Mouse (Mus musculus) G1E (cell line): Measurements from ENCODE around the gene Cyp4f13. TPM values are rescaled to one million over a fixed set of nuclear protein-coding genes. Genes with fewer than 3 reads are reported as not detected.

ENCODE experiments used
- ATAC-seq: 2 replicates; pipeline ENCODE4 v1.8.0; 2016; ENCODE audit warnings: mild to moderate bottlenecking; ENCODE audit not compliant: insufficient number of reproducible peaks, poor library complexity, low FRiP score, severe bottlenecking; ENCODE audit errors: extremely low read depth
- DNase-seq: peaks from one replicate; pipeline ENCODE4 v3.0.0; 2012; ENCODE audit warnings: low spot score
- H3K27me3 ChIP-seq: 2 replicates; pipeline ENCODE4 v1.6.1; 2012; ENCODE audit warnings: mild to moderate bottlenecking, low read length, inconsistent platforms; ENCODE audit not compliant: insufficient read depth
- H3K36me3 ChIP-seq: replicated peaks from 2 replicates; pipeline ENCODE3; 2012; ENCODE audit warnings: mild to moderate bottlenecking, inconsistent platforms
- H3K4me1 ChIP-seq: 2 replicates; pipeline ENCODE4 v1.6.1; 2012; ENCODE audit warnings: low read depth, low read length, inconsistent platforms, mixed read lengths; ENCODE audit not compliant: insufficient read depth
- H3K4me3 ChIP-seq: 2 replicates; pipeline ENCODE4 v1.5.1; 2012; ENCODE audit warnings: low read depth, mild to moderate bottlenecking, inconsistent platforms, low read length, moderate library complexity, mixed read lengths
- H3K9me3 ChIP-seq: replicated peaks from 2 replicates; pipeline ENCODE4 v1.6.1; 2012; ENCODE audit warnings: inconsistent platforms
- CTCF ChIP-seq: IDR thresholded peaks from 2 replicates; pipeline ENCODE4 v1.5.1; 2012; ENCODE audit warnings: low read depth, low read length, inconsistent platforms, mixed read lengths
- GATA1 ChIP-seq: IDR thresholded peaks from 2 replicates; pipeline ENCODE4 v1.6.1; 2012; ENCODE audit warnings: borderline replicate concordance, low read length, inconsistent platforms, mixed read lengths
- GATA2 ChIP-seq: IDR thresholded peaks from 2 replicates; pipeline ENCODE4 v1.6.1; 2012; ENCODE audit warnings: low read depth, low read length, inconsistent platforms, borderline replicate concordance
- POLR2AphosphoS5 ChIP-seq: IDR thresholded peaks from 2 replicates; pipeline ENCODE4 v1.6.1; 2012; ENCODE audit warnings: low read depth, low read length, inconsistent platforms; ENCODE audit not compliant: insufficient replicate concordance
- TAL1 ChIP-seq: conservative IDR thresholded peaks from 2 replicates; pipeline ENCODE4 v1.6.1; 2012; ENCODE audit warnings: low read depth, low read length, inconsistent platforms, mixed read lengths
- polyA plus RNA-seq: library from polyadenylated mRNA; stranded (reverse); fragments of >175 nt; gene quantifications from 2 replicates; pipeline ENCODE4 v1.2.3, GENCODE M21; 2012
- total RNA-seq, 2 experiments: library from RNA; stranded (forward) in 1 of 2; stranded (reverse) in 1 of 2; fragments of 200-1000 nt in 1 of 2; fragments of >200 nt in 1 of 2; fragmentation: Nextera tagmentation in 1 of 2; gene quantifications; 2 replicates each; pipeline ENCODE4 v1.2.3; 2014 to 2017

Gene Cyp4f13
- total and polyA plus RNA-seq, 3 experiments = 12.1 to 39.1 (median 16.7) TPM

DNA sequence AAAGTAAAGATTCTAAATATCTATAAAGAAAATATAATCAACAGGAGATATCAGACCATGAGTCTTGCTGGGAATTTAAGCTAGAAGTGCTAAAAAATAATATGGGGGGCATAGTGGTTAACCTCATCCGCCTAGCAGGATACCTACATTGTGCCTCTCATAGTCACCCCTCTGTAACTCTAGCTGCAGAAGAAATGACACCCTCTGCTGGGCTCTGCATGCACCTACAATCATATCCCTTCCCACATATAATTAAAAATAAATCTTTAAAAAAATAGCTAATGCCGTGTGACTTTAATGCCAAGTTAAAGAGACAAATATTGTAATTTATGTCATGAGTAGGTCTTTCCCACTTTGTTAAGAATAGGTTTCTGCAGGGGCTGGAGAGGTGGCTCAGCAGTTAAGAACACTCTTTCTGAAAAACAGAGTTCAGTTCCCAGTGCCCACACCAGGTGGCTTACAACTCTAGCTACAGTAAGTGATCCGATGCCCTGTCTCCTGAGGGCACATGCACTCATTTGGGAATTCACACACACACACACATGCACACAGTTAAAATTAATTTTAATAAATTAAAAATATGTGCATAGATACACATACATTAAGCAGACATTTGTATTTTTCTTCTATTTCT, 2.7 kb downstream of the Cyp4f13 start:
- DNase-seq (no peak), ATAC-seq (no peak)
- peaks cover 22% of the 10 kb centered on the region for H3K4me1 ChIP-seq

DNA sequence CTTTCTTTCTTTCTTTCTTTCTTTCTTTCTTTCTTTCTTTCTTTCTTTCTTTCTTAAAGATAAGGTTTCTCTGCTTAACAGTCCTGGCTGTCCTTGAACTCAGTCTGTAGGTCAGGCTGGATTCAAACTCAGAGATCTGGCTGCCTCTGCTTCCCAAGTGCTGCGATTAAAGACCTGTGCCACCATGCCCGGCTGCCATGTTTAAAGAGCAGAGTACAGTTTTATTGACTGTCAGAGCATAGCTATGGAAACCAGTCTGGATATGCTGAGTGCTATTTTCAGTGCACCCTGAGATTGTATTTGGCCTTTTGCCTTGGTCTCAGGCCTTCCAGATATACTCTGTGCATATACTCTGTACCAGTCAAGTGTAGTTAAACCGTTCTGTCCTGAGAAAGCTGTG, 3.5 kb downstream of the Cyp4f13 start:
- ATAC-seq = no peak
- H3K9me3 ChIP-seq = no peaks in the 10 kb centered on the region
- no peak overlapping the region for H3K4me3 ChIP-seq
- H3K27me3 ChIP-seq = no peaks in the 10 kb centered on the region
- H3K4me1 ChIP-seq = peaks cover 22% of the 10 kb centered on the region
- no peak for DNase-seq
- H3K36me3 ChIP-seq = peaks cover 31% of the 10 kb centered on the region
- no peak for TF ChIP-seq POLR2AphosphoS5
- no peak for TF ChIP-seq GATA1
- no peak for TF ChIP-seq CTCF
- no peak for TF ChIP-seq GATA2
- TF ChIP-seq TAL1 = no peak

More for the DNA sequence above, 2.7 kb downstream of the Cyp4f13 start:
- no peak for TF ChIP-seq GATA1
- TF ChIP-seq TAL1 = no peak
- no peak for TF ChIP-seq CTCF
- no peak for TF ChIP-seq GATA2
- no peak for TF ChIP-seq POLR2AphosphoS5
- no peak overlapping the region for H3K4me3 ChIP-seq
- H3K36me3 ChIP-seq = peaks cover 31% of the 10 kb centered on the region
- H3K27me3 ChIP-seq = no peaks in the 10 kb centered on the region
- no peaks in the 10 kb centered on the region for H3K9me3 ChIP-seq

DNA sequence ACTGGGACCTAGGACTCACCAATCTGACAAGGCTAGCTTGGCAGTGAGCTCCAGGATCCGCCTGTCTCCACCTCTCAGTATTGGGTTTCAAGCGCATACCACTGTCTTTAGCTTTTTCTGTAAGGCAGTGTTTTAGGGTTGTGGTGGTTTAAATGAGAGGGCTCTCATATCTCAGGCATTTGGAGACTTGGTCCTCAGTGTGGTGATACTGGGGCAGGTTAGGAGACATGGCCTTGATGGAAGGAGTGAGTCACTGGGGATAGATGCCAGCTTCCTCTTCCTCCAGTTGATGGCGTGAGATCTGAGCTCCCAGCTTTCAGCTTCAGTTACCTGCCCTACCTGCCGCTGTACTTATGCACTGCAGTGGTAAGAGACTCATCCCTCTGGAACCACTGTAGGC, 7.4 kb downstream of the Cyp4f13 start:
- Histone ChIP-seq H3K4me3 (no peak overlapping the region), H3K36me3 (peaks cover 30% of the 10 kb centered on the region), H3K9me3 (no peaks in the 10 kb centered on the region), H3K27me3 (no peaks in the 10 kb centered on the region), H3K4me1 (no peaks in the 10 kb centered on the region)
- ATAC-seq (no peak), DNase-seq (no peak)
- no peak for TF ChIP-seq POLR2AphosphoS5
- no peak for TF ChIP-seq CTCF
- no peak for TF ChIP-seq GATA2
- no peak for TF ChIP-seq TAL1
- no peak for TF ChIP-seq GATA1

DNA sequence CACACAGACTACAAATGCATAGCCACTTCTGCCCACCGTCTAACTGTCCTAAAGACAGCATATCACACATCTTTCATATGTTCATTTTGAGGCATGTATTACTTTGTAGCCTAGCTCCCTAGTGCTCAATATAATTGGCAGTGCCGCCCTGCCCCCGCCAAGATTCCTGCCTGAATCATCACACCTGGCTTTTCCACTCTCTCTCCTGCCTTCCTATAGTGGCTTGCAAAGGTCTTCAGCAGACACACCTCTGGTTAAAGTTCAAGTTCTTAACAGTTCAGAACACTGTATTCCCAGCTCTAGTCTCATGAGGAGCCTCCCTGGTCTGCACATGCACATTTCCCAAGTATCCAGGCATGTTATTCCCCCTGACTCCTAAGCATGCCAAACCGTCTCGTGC, 19.4 kb downstream of the Cyp4f13 start:
- no peak for ATAC-seq
- H3K36me3 ChIP-seq = peaks cover 13% of the 10 kb centered on the region

GRCm38 (mm10) chr17:32924658-32925312, 22.4 kb downstream of the Cyp4f13 start:
- Histone ChIP-seq H3K4me3 (no peak overlapping the region), H3K36me3 (peaks cover 13% of the 10 kb centered on the region), H3K27me3 (peaks cover 9% of the 10 kb centered on the region), H3K4me1 (no peaks in the 10 kb centered on the region), H3K9me3 (no peaks in the 10 kb centered on the region)
- TF ChIP-seq TAL1 (no peak), POLR2AphosphoS5 (no peak), CTCF (no peak), GATA1 (no peak), GATA2 (no peak)
- DNase-seq = no peak
- no peak for ATAC-seq

More for the DNA sequence above, 19.4 kb downstream of the Cyp4f13 start:
- Histone ChIP-seq H3K4me1 (no peaks in the 10 kb centered on the region), H3K9me3 (no peaks in the 10 kb centered on the region), H3K27me3 (peaks cover 10% of the 10 kb centered on the region; the same call in 1 of the 2 replicates), H3K4me3 (no peak overlapping the region)
- DNase-seq = no peak
- no peak for TF ChIP-seq TAL1
- no peak for TF ChIP-seq GATA1
- TF ChIP-seq POLR2AphosphoS5 = no peak

- Histone ChIP-seq H3K4me3 (no peak overlapping the region), H3K4me1 (no peaks in the 10 kb centered on the region), H3K9me3 (no peaks in the 10 kb centered on the region), H3K36me3 (peaks cover 13% of the 10 kb centered on the region), H3K27me3 (peaks cover 14% of the 10 kb centered on the region)
- no peak for ATAC-seq
- no peak for DNase-seq
- TF ChIP-seq GATA2 = no peak
- TF ChIP-seq GATA1 = no peak
- no peak for TF ChIP-seq CTCF
- no peak for TF ChIP-seq POLR2AphosphoS5
- no peak for TF ChIP-seq TAL1
Measured at GRCm38 (mm10) chr17:32923681-32924080, 23.5 kb downstream of the Cyp4f13 start.

GRCm38 (mm10) chr17:32919123-32919522, 28.1 kb downstream of the Cyp4f13 start:
- H3K4me1 ChIP-seq = no peaks in the 10 kb centered on the region; the same call in 1 of the 2 replicates
- DNase-seq (no peak), ATAC-seq (no peak)
- no peak overlapping the region for H3K4me3 ChIP-seq
- peaks cover 17% of the 10 kb centered on the region for H3K27me3 ChIP-seq
- TF ChIP-seq GATA1 (no peak), CTCF (no peak), TAL1 (no peak), POLR2AphosphoS5 (no peak), GATA2 (no peak)
- no peaks in the 10 kb centered on the region for H3K9me3 ChIP-seq
- H3K36me3 ChIP-seq = no peaks in the 10 kb centered on the region
